Mouse (Mus musculus) forebrain, embryonic 12.5 days (tissue): ENCODE data around the gene Chrm1. TPM values are rescaled to one million over a fixed set of nuclear protein-coding genes. Genes with fewer than 3 reads are reported as not detected.
A peak's percentile ranks its signal among the peaks of the same experiment; 100 is the strongest.

ENCODE experiments used
- ATAC-seq: fragments of 200-750 bp; cut with Nextera tagmentation; 2 replicates; pipeline ENCODE4 v1.8.0; 2017; ENCODE audit warnings: moderate TSS enrichment; ENCODE audit not compliant: low FRiP score
- H3K27ac ChIP-seq: fragments of 300-500 bp; sonication (generic); 2 replicates; pipeline ENCODE4 v1.5.1; 2016; ENCODE audit warnings: mild to moderate bottlenecking
- H3K27me3 ChIP-seq: fragments of 300-500 bp; sonication (generic); 2 replicates; pipeline ENCODE4 v1.6.1; 2016; ENCODE audit warnings: mild to moderate bottlenecking
- H3K36me3 ChIP-seq: fragments of 300-500 bp; sonication (generic); replicated peaks from 2 replicates; pipeline ENCODE4 v1.6.1; 2016; ENCODE audit warnings: mild to moderate bottlenecking
- H3K4me1 ChIP-seq: fragments of 300-500 bp; sonication (generic); 2 replicates; pipeline ENCODE4 v1.6.1; 2016
- H3K4me2 ChIP-seq: fragments of 300-500 bp; sonication (generic); 2 replicates; pipeline ENCODE4 v1.6.1; 2016; ENCODE audit warnings: mild to moderate bottlenecking, moderate library complexity
- H3K4me3 ChIP-seq: fragments of 300-500 bp; sonication (generic); replicated peaks from 2 replicates; pipeline ENCODE4 v1.5.1; 2016; ENCODE audit warnings: mild to moderate bottlenecking
- H3K9ac ChIP-seq: fragments of 300-500 bp; sonication (generic); 2 replicates; pipeline ENCODE4 v1.6.1; 2016; ENCODE audit warnings: mild to moderate bottlenecking
- H3K9me3 ChIP-seq: fragments of 300-500 bp; sonication (generic); 2 replicates; pipeline ENCODE4 v1.6.1; 2016
- WGBS: fragments of 180-500 bp; shearing (Covaris S2); methylation state at CpG from one replicate; pipeline ENCODE4 v1.1.7; 2016; 5-methylcytosine and 5-hydroxymethylcytosine counted together
- polyA plus RNA-seq: library from polyadenylated mRNA; unstranded; fragments of >200 nt; fragmentation: Nextera tagmentation; extraction: Ambion mirVana; gene quantifications from 2 replicates; pipeline ENCODE4 v1.2.1, GENCODE M21; 2016

Chrm1 gene
- polyA plus RNA-seq, 1 experiment from 2014 or later, result 0.27 TPM

GRCm38 (mm10) chr19:8695330-8695729 lies 31.7 kb downstream of the Chrm1 start:
- H3K9ac ChIP-seq, result no peak overlapping the region
- no peak overlapping the region for H3K4me2 ChIP-seq
- 51% methylated on average over 6 of the region's 6 CpGs for WGBS
- ATAC-seq, result no peak
- H3K36me3 ChIP-seq, result no peaks in the 10 kb centered on the region
- no peaks in the 10 kb centered on the region for H3K9me3 ChIP-seq
- no peak overlapping the region for H3K4me3 ChIP-seq
- H3K27ac ChIP-seq, result no peak overlapping the region
- H3K4me1 ChIP-seq, result no peaks in the 10 kb centered on the region
- H3K27me3 ChIP-seq, result no peaks in the 10 kb centered on the region

GRCm38 (mm10) chr19:8699652-8700051 lies 36.1 kb downstream of the Chrm1 start:
- 81% methylated on average over 9 of the region's 9 CpGs for WGBS
- H3K27me3 ChIP-seq, result no peaks in the 10 kb centered on the region
- no peak overlapping the region for H3K4me2 ChIP-seq
- ATAC-seq, result no peak
- H3K36me3 ChIP-seq, result no peaks in the 10 kb centered on the region
- no peaks in the 10 kb centered on the region for H3K9me3 ChIP-seq
- no peak overlapping the region for H3K9ac ChIP-seq
- no peaks in the 10 kb centered on the region for H3K4me1 ChIP-seq
- no peak overlapping the region for H3K4me3 ChIP-seq
- H3K27ac ChIP-seq, result no peak overlapping the region

- no peak for ATAC-seq
- Histone ChIP-seq H3K9ac (no peak overlapping the region), H3K4me2 (no peak overlapping the region), H3K9me3 (no peaks in the 10 kb centered on the region), H3K27me3 (no peaks in the 10 kb centered on the region), H3K4me1 (no peaks in the 10 kb centered on the region), H3K36me3 (peaks cover 12% of the 10 kb centered on the region), H3K27ac (no peak overlapping the region), H3K4me3 (no peak overlapping the region)
- 73% methylated on average over 3 of the region's 3 CpGs for whole genome bisulfite sequencing
Measured at GRCm38 (mm10) chr19:8702458-8702857, 38.9 kb downstream of the Chrm1 start.

GRCm38 (mm10) chr19:8703571-8703970 lies 40.0 kb downstream of the Chrm1 start:
- 67% methylated on average over 3 of the region's 4 CpGs for WGBS
- Histone ChIP-seq H3K9me3 (no peaks in the 10 kb centered on the region), H3K36me3 (peaks cover 23% of the 10 kb centered on the region), H3K4me1 (no peaks in the 10 kb centered on the region; the same call in 1 of the 2 replicates), H3K4me3 (no peak overlapping the region), H3K4me2 (no peak overlapping the region), H3K27ac (no peak overlapping the region), H3K27me3 (no peaks in the 10 kb centered on the region), H3K9ac (no peak overlapping the region)
- ATAC-seq, result no peak

- peaks cover 1% of the 10 kb centered on the region for H3K4me1 ChIP-seq
- H3K9ac ChIP-seq, result no peak overlapping the region
- no peaks in the 10 kb centered on the region for H3K27me3 ChIP-seq
- 82% methylated on average over 6 of the region's 6 CpGs for WGBS
- H3K36me3 ChIP-seq, result peaks cover 39% of the 10 kb centered on the region
- ATAC-seq, result no peak
- no peak overlapping the region for H3K4me3 ChIP-seq
- no peak overlapping the region for H3K27ac ChIP-seq
- H3K9me3 ChIP-seq, result no peaks in the 10 kb centered on the region
- H3K4me2 ChIP-seq, result no peak overlapping the region
Measured at GRCm38 (mm10) chr19:8705026-8705708, 41.6 kb downstream of the Chrm1 start.

- no peak overlapping the region for H3K4me3 ChIP-seq
- no peaks in the 10 kb centered on the region for H3K27me3 ChIP-seq
- H3K36me3 ChIP-seq, result peaks cover 47% of the 10 kb centered on the region
- H3K27ac ChIP-seq, result no peak overlapping the region
- H3K4me1 ChIP-seq, result peaks cover 8% of the 10 kb centered on the region
- H3K9me3 ChIP-seq, result no peaks in the 10 kb centered on the region
- H3K4me2 ChIP-seq, result no peak overlapping the region
- no peak overlapping the region for H3K9ac ChIP-seq
- 83% methylated on average over 7 of the region's 7 CpGs for WGBS
- no peak for ATAC-seq
Measured at GRCm38 (mm10) chr19:8706132-8706667, 42.6 kb downstream of the Chrm1 start.

GRCm38 (mm10) chr19:8706930-8707329 lies 43.3 kb downstream of the Chrm1 start:
- no peak for ATAC-seq
- Histone ChIP-seq H3K9ac (no peak overlapping the region), H3K27me3 (no peaks in the 10 kb centered on the region), H3K36me3 (peaks cover 51% of the 10 kb centered on the region), H3K9me3 (no peaks in the 10 kb centered on the region), H3K27ac (no peak overlapping the region), H3K4me3 (no peak overlapping the region), H3K4me2 (no peak overlapping the region), H3K4me1 (peaks cover 15% of the 10 kb centered on the region)
- WGBS, result 94% methylated on average over 7 of the region's 7 CpGs

- peaks cover 23% of the 10 kb centered on the region for H3K4me1 ChIP-seq
- no peak overlapping the region for H3K4me3 ChIP-seq
- WGBS, result 94% methylated on average over 8 of the region's 8 CpGs
- no peaks in the 10 kb centered on the region for H3K9me3 ChIP-seq
- no peak overlapping the region for H3K27ac ChIP-seq
- peaks cover 51% of the 10 kb centered on the region for H3K36me3 ChIP-seq
- H3K27me3 ChIP-seq, result no peaks in the 10 kb centered on the region
- no peak for ATAC-seq
- no peak overlapping the region for H3K4me2 ChIP-seq
- H3K9ac ChIP-seq, result no peak overlapping the region
Measured at GRCm38 (mm10) chr19:8708954-8709353, 45.4 kb downstream of the Chrm1 start.

- no peak for ATAC-seq
- Histone ChIP-seq H3K4me1 (peaks cover 27% of the 10 kb centered on the region), H3K4me2 (no peak overlapping the region), H3K4me3 (no peak overlapping the region), H3K9ac (no peak overlapping the region), H3K27ac (no peak overlapping the region), H3K27me3 (no peaks in the 10 kb centered on the region), H3K9me3 (no peaks in the 10 kb centered on the region), H3K36me3 (peaks cover 51% of the 10 kb centered on the region)
- 97% methylated on average over 2 of the region's 2 CpGs for WGBS
Measured at GRCm38 (mm10) chr19:8710057-8710456, 46.5 kb downstream of the Chrm1 start.

GRCm38 (mm10) chr19:8711506-8711905 lies 47.9 kb downstream of the Chrm1 start:
- no peak for ATAC-seq
- Histone ChIP-seq H3K36me3 (peaks cover 47% of the 10 kb centered on the region), H3K4me1 (peaks cover 27% of the 10 kb centered on the region), H3K27me3 (no peaks in the 10 kb centered on the region), H3K9ac (peak overlapping the region; percentile 84), H3K9me3 (no peaks in the 10 kb centered on the region), H3K4me3 (peak overlapping the region; percentile 78), H3K27ac (0 out of 2 replicates have a peak overlapping the region, but pooled peaks have one; percentile 91), H3K4me2 (peak overlapping the region; percentile 58)
- WGBS, result 87% methylated on average over 4 of the region's 4 CpGs

- H3K9ac ChIP-seq, result peak overlapping the region; percentile 84
- H3K27me3 ChIP-seq, result no peaks in the 10 kb centered on the region
- H3K4me2 ChIP-seq, result peak overlapping the region; percentile 58
- H3K9me3 ChIP-seq, result no peaks in the 10 kb centered on the region
- WGBS, result 68% methylated on average over 10 of the region's 10 CpGs
- H3K27ac ChIP-seq, result peak overlapping the region; percentile 91
- H3K36me3 ChIP-seq, result peaks cover 41% of the 10 kb centered on the region
- no peak for ATAC-seq
- peak overlapping the region; percentile 78 for H3K4me3 ChIP-seq
- peaks cover 27% of the 10 kb centered on the region for H3K4me1 ChIP-seq
Measured at GRCm38 (mm10) chr19:8711949-8712869, 48.6 kb downstream of the Chrm1 start.

GRCm38 (mm10) chr19:8712870-8713305 lies 49.3 kb downstream of the Chrm1 start:
- Histone ChIP-seq H3K27ac (peak overlapping the region; percentile 91), H3K4me3 (peak overlapping the region; percentile 78), H3K36me3 (peaks cover 34% of the 10 kb centered on the region), H3K9ac (peak overlapping the region; percentile 84), H3K4me1 (peaks cover 27% of the 10 kb centered on the region), H3K27me3 (no peaks in the 10 kb centered on the region), H3K9me3 (no peaks in the 10 kb centered on the region), H3K4me2 (peak overlapping the region; percentile 58)
- peak; percentile 86 for ATAC-seq
- under 1% methylated on average over 13 of the region's 13 CpGs for WGBS
